Mouse (Mus musculus) liver, adult 2 months (tissue): ENCODE data around the gene Enoph1. TPM values are rescaled to one million over a fixed set of nuclear protein-coding genes. Genes with fewer than 3 reads are reported as not detected.

Experiments used
- DNase-seq: peaks from one replicate; pipeline ENCODE4 v3.0.0-alpha.2; 2011; ENCODE audit warnings: low read depth, low spot score; ENCODE audit errors: extremely low read depth
- H3K27ac ChIP-seq: fragments of 200-500 bp; replicated peaks from 2 replicates; pipeline ENCODE4 v1.5.1; 2012; ENCODE audit warnings: low read depth, mild to moderate bottlenecking, control low read depth, inconsistent platforms, low read length; ENCODE audit not compliant: insufficient read depth
- H3K27me3 ChIP-seq: fragments of 200-500 bp; 2 replicates; pipeline ENCODE4 v1.6.1; 2012; ENCODE audit warnings: mild to moderate bottlenecking, moderate library complexity, low read length, inconsistent platforms; ENCODE audit not compliant: control insufficient read depth, insufficient read depth
- H3K36me3 ChIP-seq: fragments of 200-500 bp; 2 replicates; pipeline ENCODE4 v1.6.1; 2012; ENCODE audit warnings: low read length, inconsistent platforms; ENCODE audit not compliant: control insufficient read depth, insufficient read depth
- H3K4me1 ChIP-seq: fragments of 200-500 bp; 2 replicates; pipeline ENCODE4 v1.6.1; 2011; ENCODE audit warnings: low read length; ENCODE audit not compliant: control insufficient read depth, insufficient read depth
- H3K4me3 ChIP-seq: fragments of 200-500 bp; 2 replicates; pipeline ENCODE4 v1.5.1; 2011; ENCODE audit warnings: low read depth, mild to moderate bottlenecking, control low read depth, low read length, moderate library complexity; ENCODE audit not compliant: insufficient read depth
- H3K79me2 ChIP-seq: fragments of 200-500 bp; 2 replicates; pipeline ENCODE4 v1.6.1; 2012; ENCODE audit warnings: inconsistent platforms, mild to moderate bottlenecking, low read length, moderate library complexity; ENCODE audit not compliant: control insufficient read depth, insufficient read depth
- H3K9ac ChIP-seq: fragments of 200-500 bp; 2 replicates; pipeline ENCODE4 v1.6.1; 2012; ENCODE audit warnings: low read depth, mild to moderate bottlenecking, control low read depth, inconsistent platforms, low read length
- CTCF ChIP-seq: fragments of 200-500 bp; IDR thresholded peaks from 2 replicates; pipeline ENCODE4 v1.5.1; 2011; ENCODE audit warnings: low read depth, low read length, control low read depth
- POLR2A ChIP-seq: fragments of 200-500 bp; IDR thresholded peaks from 2 replicates; pipeline ENCODE4 v1.6.1; 2011; ENCODE audit warnings: low read length, control low read depth; ENCODE audit not compliant: insufficient read depth; ENCODE audit errors: extremely low read depth
- WGBS: fragments of 180-500 bp; shearing (Covaris S2); methylation state at CpG from one replicate; pipeline ENCODE4 v1.1.7; 2018; 5-methylcytosine and 5-hydroxymethylcytosine counted together
- polyA plus RNA-seq: library from polyadenylated mRNA; depleted of rRNA; stranded (reverse); fragments of >200 nt; gene quantifications from 2 replicates; pipeline ENCODE4 v1.2.3, GENCODE M21; 2012
- total RNA-seq: library from RNA; depleted of rRNA; stranded (reverse); fragments of >200 nt; gene quantifications from 2 replicates; pipeline ENCODE4 v1.2.3, GENCODE M21; 2014

The Enoph1 gene
- total and polyA plus RNA-seq, 2 experiments, result 5.9 to 6.2 TPM

DNA sequence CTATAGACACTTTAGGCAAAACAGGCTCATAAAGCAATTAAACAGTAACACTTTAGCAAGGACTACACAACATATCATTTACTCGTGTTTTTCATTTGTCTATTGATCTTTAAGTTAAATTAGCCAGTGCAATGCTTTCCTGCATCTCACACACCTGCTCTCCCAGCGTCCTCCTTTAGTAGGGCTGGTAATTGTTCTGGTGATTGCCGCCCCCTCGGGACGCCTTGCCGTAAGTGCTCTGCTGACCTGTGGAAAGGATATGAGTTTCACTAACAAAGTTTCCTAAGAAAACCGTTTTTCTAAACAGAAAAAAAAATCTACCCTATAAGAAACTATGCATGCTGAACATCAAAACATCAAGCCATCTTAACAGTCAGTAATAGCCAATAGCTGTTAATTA lies 3.8 kb upstream of the Enoph1 start:
- TF ChIP-seq CTCF (no peak), POLR2A (no peak)
- Histone ChIP-seq H3K27ac (no peak overlapping the region), H3K36me3 (peaks cover 33% of the 10 kb centered on the region), H3K79me2 (peaks cover 19% of the 10 kb centered on the region; the same call in 1 of the 2 replicates), H3K9ac (no peak overlapping the region), H3K27me3 (no peaks in the 10 kb centered on the region), H3K4me1 (peaks cover 3% of the 10 kb centered on the region; the same call in 1 of the 2 replicates), H3K4me3 (no peak overlapping the region)
- WGBS, result 45% methylated on average over 7 of the region's 7 CpGs
- no peak for DNase-seq

DNA sequence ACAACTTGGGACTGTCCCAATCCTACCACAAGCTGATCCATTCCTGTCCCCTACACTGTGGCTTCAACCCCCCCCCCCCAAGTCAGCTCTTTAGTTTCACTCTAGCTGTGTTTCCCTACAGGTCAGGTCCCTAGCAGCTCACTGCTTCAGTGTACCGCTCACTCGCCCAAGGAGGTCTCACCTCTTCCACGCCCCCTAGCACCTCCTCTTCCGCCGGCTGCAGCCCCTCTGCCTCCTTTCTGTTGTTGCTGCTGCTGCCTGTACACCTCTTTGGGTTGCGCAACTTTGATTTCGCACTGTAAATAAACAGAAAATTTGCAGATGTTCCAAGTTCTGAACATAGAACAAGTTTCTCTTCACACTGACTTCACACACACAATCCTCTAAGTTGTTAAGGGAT lies 3.1 kb upstream of the Enoph1 start:
- Histone ChIP-seq H3K79me2 (peaks cover 19% of the 10 kb centered on the region; the same call in 1 of the 2 replicates), H3K9ac (peak overlapping the region; percentile 3; the same call in 1 of the 2 replicates), H3K27me3 (no peaks in the 10 kb centered on the region), H3K4me1 (peaks cover 3% of the 10 kb centered on the region; the same call in 1 of the 2 replicates), H3K4me3 (peak overlapping the region; percentile 24; the same call in 1 of the 2 replicates), H3K36me3 (peaks cover 33% of the 10 kb centered on the region), H3K27ac (no peak overlapping the region)
- 5% methylated on average over 7 of the region's 7 CpGs for WGBS
- TF ChIP-seq POLR2A (no peak), CTCF (no peak)
- peak; percentile 87 for DNase-seq

DNA sequence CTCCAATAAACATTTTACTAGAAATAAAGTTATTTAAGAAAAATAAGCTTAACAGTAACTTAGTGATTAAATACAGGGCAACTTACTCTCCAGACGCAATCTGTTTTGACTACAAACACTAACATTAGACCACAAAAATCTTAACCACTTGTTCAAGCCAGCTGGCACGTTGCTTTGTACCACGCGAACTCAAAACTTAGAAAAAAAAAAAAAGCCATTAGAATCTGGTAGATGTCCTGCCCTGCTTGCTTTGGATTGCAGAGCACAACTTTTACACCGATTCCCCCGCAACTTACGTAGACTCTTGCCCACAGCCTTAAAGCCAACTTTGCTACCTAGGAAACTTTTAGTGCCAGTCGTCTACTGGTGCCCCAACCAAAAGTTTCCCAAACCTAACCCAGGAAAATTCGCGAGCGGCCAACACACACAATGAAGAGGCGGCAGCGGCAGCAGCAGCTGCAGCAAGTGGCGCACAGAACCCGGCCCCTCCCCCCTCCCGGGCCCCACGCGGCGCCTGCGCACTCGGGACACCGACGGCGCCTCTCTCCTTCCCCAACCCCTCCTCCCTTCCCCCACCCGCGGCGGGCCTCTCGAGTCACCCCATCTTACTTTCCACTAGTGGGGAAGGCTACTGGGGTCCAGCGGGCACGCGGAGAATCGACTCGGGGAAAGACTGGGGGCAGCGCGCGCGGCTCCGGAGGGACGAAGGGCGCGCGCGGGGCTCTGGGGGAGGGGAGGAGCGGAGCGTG lies 1.6 kb upstream of the Enoph1 start:
- Histone ChIP-seq H3K9ac (peak overlapping the region; percentile 94), H3K36me3 (peaks cover 28% of the 10 kb centered on the region), H3K27me3 (no peaks in the 10 kb centered on the region), H3K4me1 (peaks cover 3% of the 10 kb centered on the region; the same call in 1 of the 2 replicates), H3K27ac (peak overlapping the region; percentile 94), H3K79me2 (peaks cover 19% of the 10 kb centered on the region; the same call in 1 of the 2 replicates), H3K4me3 (peak overlapping the region; percentile 92)
- peak; percentile 54 for DNase-seq
- TF ChIP-seq POLR2A (no peak), CTCF (no peak)
- 2% methylated on average over 43 of the region's 45 CpGs for WGBS

DNA sequence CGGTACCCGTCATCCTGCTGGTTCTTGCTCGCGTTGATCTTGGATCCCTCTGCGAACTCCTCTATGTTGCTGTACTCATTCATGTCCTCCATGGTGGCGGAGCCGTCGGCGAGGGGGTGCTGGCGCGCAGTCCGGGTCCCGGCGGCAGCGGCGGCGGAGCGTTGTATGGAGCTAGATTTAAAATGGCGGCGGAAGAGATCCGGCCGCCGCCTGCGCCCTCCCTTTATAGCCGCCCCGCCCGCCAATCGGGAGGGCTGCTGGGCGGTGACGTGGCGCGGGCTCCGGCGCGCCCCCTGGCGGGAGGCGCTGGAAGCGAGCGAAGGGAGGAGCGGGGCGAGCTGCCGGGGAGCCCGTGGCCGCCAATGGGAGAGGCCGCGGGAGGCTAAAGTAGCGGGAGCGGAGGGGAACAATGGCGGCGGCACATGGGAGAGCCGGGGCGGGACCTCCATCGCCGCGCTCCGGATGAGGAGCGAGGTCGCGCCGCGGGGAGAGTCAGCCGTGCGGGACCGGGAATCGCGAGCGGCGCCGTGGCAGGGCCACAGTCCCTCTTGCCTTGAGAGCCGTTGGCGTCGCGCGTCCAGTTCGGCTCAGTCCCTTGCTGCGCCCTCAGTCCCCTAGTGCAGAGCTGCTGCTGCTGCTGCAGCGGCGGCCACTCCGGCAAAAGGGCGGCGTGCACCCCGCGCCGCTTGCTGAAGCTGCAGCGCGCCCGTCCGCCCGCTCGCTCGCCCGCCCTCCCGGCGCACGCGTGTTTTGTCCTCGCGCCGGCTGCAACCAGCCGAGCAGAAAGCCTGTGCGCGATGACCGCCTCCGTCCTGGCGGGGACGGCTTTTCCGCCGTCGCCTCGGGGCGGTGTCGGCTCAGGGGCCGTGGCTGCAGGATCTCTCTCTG lies 827 bp upstream of the Enoph1 start:
- peak overlapping the region; percentile 94 for H3K9ac ChIP-seq
- under 1% methylated on average over 112 of the region's 113 CpGs for WGBS
- peak; percentile 51 for DNase-seq
- H3K4me1 ChIP-seq, result peaks cover 3% of the 10 kb centered on the region; the same call in 1 of the 2 replicates
- TF ChIP-seq CTCF, result peak; percentile 81
- TF ChIP-seq POLR2A, result peak; percentile 86; the same call in 1 of the 2 replicates
- H3K4me3 ChIP-seq, result peak overlapping the region; percentile 92
- H3K36me3 ChIP-seq, result peaks cover 22% of the 10 kb centered on the region
- peaks cover 19% of the 10 kb centered on the region; the same call in 1 of the 2 replicates for H3K79me2 ChIP-seq
- peak overlapping the region; percentile 94 for H3K27ac ChIP-seq
- no peaks in the 10 kb centered on the region for H3K27me3 ChIP-seq

DNA sequence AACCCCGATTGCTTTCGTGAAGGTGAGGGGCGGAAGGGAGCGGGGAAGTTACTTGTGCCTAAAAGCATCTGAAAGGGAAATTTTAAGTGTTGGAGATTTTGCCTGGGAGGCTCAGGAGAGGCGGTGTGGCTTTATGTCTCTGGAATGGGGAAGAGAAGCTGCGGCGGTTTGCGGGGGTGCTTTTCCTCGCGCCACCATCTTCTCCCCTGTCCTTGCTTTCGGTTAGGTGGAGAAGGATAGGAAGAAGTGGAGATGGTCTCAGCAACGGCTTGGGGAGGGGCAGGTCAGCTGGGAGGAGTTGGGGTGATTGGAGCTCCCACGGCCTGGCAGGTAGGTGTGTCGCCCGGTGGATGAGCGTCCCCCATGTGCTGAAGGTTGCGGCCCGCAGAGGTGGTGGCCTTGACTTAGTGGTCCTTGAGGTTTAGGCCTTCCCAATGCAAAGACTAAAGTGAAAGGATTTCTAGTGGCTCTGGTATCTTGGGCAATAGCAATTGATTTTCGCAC lies 548 bp downstream of the Enoph1 start:
- TF ChIP-seq POLR2A (no peak), CTCF (no peak)
- Histone ChIP-seq H3K27ac (peak overlapping the region; percentile 49), H3K27me3 (no peaks in the 10 kb centered on the region), H3K36me3 (peaks cover 11% of the 10 kb centered on the region), H3K79me2 (peaks cover 19% of the 10 kb centered on the region; the same call in 1 of the 2 replicates), H3K9ac (peak overlapping the region; percentile 81), H3K4me3 (peak overlapping the region; percentile 92), H3K4me1 (peaks cover 5% of the 10 kb centered on the region; the same call in 1 of the 2 replicates)
- no peak for DNase-seq
- WGBS, result under 1% methylated on average over 19 of the region's 19 CpGs
